Mouse (Mus musculus) forebrain, embryonic 11.5 days (tissue): ENCODE measurements around the gene Cand1. TPM values are rescaled to one million over a fixed set of nuclear protein-coding genes. Genes with fewer than 3 reads are reported as not detected.

Source experiments
- ATAC-seq: fragments of 200-750 bp; cut with Nextera tagmentation; replicated peaks from 2 replicates; pipeline ENCODE4 v1.8.0; 2017; ENCODE audit warnings: moderate TSS enrichment; ENCODE audit not compliant: low FRiP score
- DNase-seq: peaks from one replicate; pipeline ENCODE4 v3.0.0-alpha.2; 2017; ENCODE audit warnings: low spot score
- H3K27ac ChIP-seq: fragments of 300-500 bp; sonication (generic); 2 replicates; pipeline ENCODE4 v1.5.1; 2014; ENCODE audit warnings: low read depth, low read length
- H3K27me3 ChIP-seq: fragments of 300-500 bp; sonication (generic); 2 replicates; pipeline ENCODE4 v1.6.1; 2014; ENCODE audit warnings: mild to moderate bottlenecking, low read length, mixed read lengths; ENCODE audit not compliant: control insufficient read depth, insufficient read depth
- H3K36me3 ChIP-seq: fragments of 300-500 bp; sonication (generic); 2 replicates; pipeline ENCODE4 v1.6.1; 2014; ENCODE audit warnings: mild to moderate bottlenecking, low read length, moderate library complexity, mixed read lengths; ENCODE audit not compliant: control insufficient read depth, insufficient read depth
- H3K4me1 ChIP-seq: fragments of 300-500 bp; sonication (generic); replicated peaks from 2 replicates; pipeline ENCODE4 v1.6.1; 2014; ENCODE audit warnings: low read length, mixed read lengths; ENCODE audit not compliant: control insufficient read depth, insufficient read depth
- H3K4me2 ChIP-seq: fragments of 300-500 bp; sonication (generic); 2 replicates; pipeline ENCODE4 v1.6.1; 2014; ENCODE audit warnings: low read depth, mild to moderate bottlenecking, low read length, moderate library complexity, mixed read lengths; ENCODE audit not compliant: severe bottlenecking
- H3K4me3 ChIP-seq: fragments of 300-500 bp; sonication (generic); 2 replicates; pipeline ENCODE4 v1.5.1; 2014; ENCODE audit warnings: low read depth, low read length
- H3K9ac ChIP-seq: fragments of 300-500 bp; sonication (generic); 2 replicates; pipeline ENCODE4 v1.6.1; 2014; ENCODE audit warnings: low read length
- H3K9me3 ChIP-seq: fragments of 300-500 bp; sonication (generic); 2 replicates; pipeline ENCODE4 v1.6.1; 2016; ENCODE audit warnings: low read length, mixed read lengths; ENCODE audit not compliant: control insufficient read depth
- WGBS: fragments of 180-500 bp; shearing (Covaris S2); extraction: QIAGEN DNeasy Blood & Tissue Kit; methylation state at CpG from one replicate; pipeline ENCODE4 v1.1.7; 2014; 5-methylcytosine and 5-hydroxymethylcytosine counted together
- polyA plus RNA-seq: library from polyadenylated mRNA; unstranded; fragments of >200 nt; fragmentation: Nextera tagmentation; extraction: Ambion mirVana; gene quantifications from 2 replicates; pipeline ENCODE4 v1.2.1, GENCODE M21; 2014

The Cand1 gene
- polyA plus RNA-seq, 1 experiment from 2014 or later: 124 TPM

- WGBS: 86% methylated on average over 5 of the region's 5 CpGs
- Histone ChIP-seq H3K4me2 (no peak overlapping the region), H3K27ac (no peak overlapping the region), H3K27me3 (no peaks in the 10 kb centered on the region), H3K4me1 (no peaks in the 10 kb centered on the region), H3K9ac (no peak overlapping the region), H3K4me3 (no peak overlapping the region), H3K36me3 (no peaks in the 10 kb centered on the region), H3K9me3 (no peaks in the 10 kb centered on the region)
- ATAC-seq (no peak), DNase-seq (no peak)
Observed at GRCm38 (mm10) chr10:119262821-119263220, 23.0 kb upstream of the Cand1 start.

GRCm38 (mm10) chr10:119257876-119258275 lies 18.0 kb upstream of the Cand1 start:
- no peaks in the 10 kb centered on the region for H3K27me3 ChIP-seq
- DNase-seq (no peak), ATAC-seq (no peak)
- H3K9me3 ChIP-seq: no peaks in the 10 kb centered on the region
- no peaks in the 10 kb centered on the region for H3K36me3 ChIP-seq
- no peaks in the 10 kb centered on the region for H3K4me1 ChIP-seq
- no peak overlapping the region for H3K4me3 ChIP-seq
- no peak overlapping the region for H3K27ac ChIP-seq
- H3K9ac ChIP-seq: no peak overlapping the region
- WGBS: 81% methylated on average over 4 of the region's 4 CpGs
- H3K4me2 ChIP-seq: no peak overlapping the region

GRCm38 (mm10) chr10:119244146-119244545 lies 4.3 kb upstream of the Cand1 start:
- Histone ChIP-seq H3K9ac (no peak overlapping the region), H3K27ac (no peak overlapping the region), H3K4me1 (no peaks in the 10 kb centered on the region), H3K36me3 (no peaks in the 10 kb centered on the region), H3K27me3 (no peaks in the 10 kb centered on the region), H3K4me3 (no peak overlapping the region), H3K4me2 (no peak overlapping the region), H3K9me3 (no peaks in the 10 kb centered on the region)
- DNase-seq (no peak), ATAC-seq (no peak)
- 89% methylated on average over 14 of the region's 14 CpGs for WGBS

GRCm38 (mm10) chr10:119240722-119241089 lies 851 bp upstream of the Cand1 start:
- Histone ChIP-seq H3K4me3 (peak overlapping the region; percentile 64), H3K9me3 (no peaks in the 10 kb centered on the region), H3K36me3 (peaks cover 3% of the 10 kb centered on the region; the same call in 1 of the 2 replicates), H3K4me1 (peaks cover 3% of the 10 kb centered on the region; the same call in 1 of the 2 replicates), H3K9ac (peak overlapping the region; percentile 97), H3K27me3 (no peaks in the 10 kb centered on the region), H3K27ac (peak overlapping the region; percentile 76), H3K4me2 (peak overlapping the region; percentile 57)
- ATAC-seq: no peak
- DNase-seq: no peak
- 4% methylated on average over 9 of the region's 9 CpGs for WGBS

GRCm38 (mm10) chr10:119239633-119239968 lies 254 bp downstream of the Cand1 start:
- Histone ChIP-seq H3K4me1 (peaks cover 3% of the 10 kb centered on the region; the same call in 1 of the 2 replicates), H3K9me3 (no peaks in the 10 kb centered on the region), H3K9ac (peak overlapping the region; percentile 97), H3K4me3 (peak overlapping the region; percentile 64), H3K27ac (peak overlapping the region; percentile 96), H3K4me2 (peak overlapping the region; percentile 57), H3K27me3 (no peaks in the 10 kb centered on the region), H3K36me3 (peaks cover 4% of the 10 kb centered on the region; the same call in 1 of the 2 replicates)
- WGBS: under 1% methylated on average over 37 of the region's 37 CpGs
- ATAC-seq (no peak; the same call in 1 of the 2 replicates), DNase-seq (no peak)

- peak; percentile 39 for ATAC-seq
- H3K4me1 ChIP-seq: peaks cover 3% of the 10 kb centered on the region; the same call in 1 of the 2 replicates
Observed at GRCm38 (mm10) chr10:119238985-119239631, 747 bp downstream of the Cand1 start.

GRCm38 (mm10) chr10:119231526-119231925 lies 8.3 kb downstream of the Cand1 start:
- no peak for ATAC-seq
- H3K4me1 ChIP-seq: no peaks in the 10 kb centered on the region
- H3K27ac ChIP-seq: no peak overlapping the region
- no peak overlapping the region for H3K4me3 ChIP-seq
- DNase-seq: no peak
- no peak overlapping the region for H3K4me2 ChIP-seq
- H3K27me3 ChIP-seq: no peaks in the 10 kb centered on the region
- WGBS: 92% methylated on average over 5 of the region's 5 CpGs
- no peak overlapping the region for H3K9ac ChIP-seq
- peaks cover 4% of the 10 kb centered on the region; the same call in 1 of the 2 replicates for H3K36me3 ChIP-seq
- no peaks in the 10 kb centered on the region for H3K9me3 ChIP-seq

More at GRCm38 (mm10) chr10:119238985-119239631, 747 bp downstream of the Cand1 start:
- Histone ChIP-seq H3K9me3 (no peaks in the 10 kb centered on the region), H3K4me2 (peak overlapping the region; percentile 57), H3K4me3 (peak overlapping the region; percentile 64), H3K27me3 (no peaks in the 10 kb centered on the region), H3K36me3 (peaks cover 4% of the 10 kb centered on the region; the same call in 1 of the 2 replicates), H3K9ac (peak overlapping the region; percentile 97), H3K27ac (peak overlapping the region; percentile 96)
- DNase-seq: peak; percentile 82
- WGBS: under 1% methylated on average over 54 of the region's 54 CpGs

GRCm38 (mm10) chr10:119230703-119231102 lies 9.2 kb downstream of the Cand1 start:
- H3K9me3 ChIP-seq: no peaks in the 10 kb centered on the region
- H3K27me3 ChIP-seq: no peaks in the 10 kb centered on the region
- peaks cover 5% of the 10 kb centered on the region; the same call in 1 of the 2 replicates for H3K36me3 ChIP-seq
- ATAC-seq (no peak), DNase-seq (no peak)
- H3K9ac ChIP-seq: no peak overlapping the region
- 90% methylated on average over 4 of the region's 4 CpGs for WGBS
- no peaks in the 10 kb centered on the region for H3K4me1 ChIP-seq
- no peak overlapping the region for H3K4me2 ChIP-seq
- no peak overlapping the region for H3K27ac ChIP-seq
- H3K4me3 ChIP-seq: no peak overlapping the region
